Mouse (Mus musculus) heart, embryonic 13.5 days (tissue): ENCODE measurements at regions not wholly inside any gene's neighbourhood (a gene's known extent, or its start where the extent isn't known, plus 50 kb on each side); places are given as distances from the start of the nearest gene placed in this dataset.
"Not testable (repeated sequence)": the region's sequence is repeated elsewhere in the genome, so short reads cannot be mapped to it uniquely, and the experiment has no call there.

Source experiments
- ATAC-seq: fragments of 200-750 bp; cut with Nextera tagmentation; 2 replicates; pipeline ENCODE4 v1.8.0; 2017; ENCODE audit warnings: moderate TSS enrichment; ENCODE audit not compliant: insufficient number of reproducible peaks, low FRiP score, low TSS enrichment; ENCODE audit errors: extremely low read depth
- H3K27ac ChIP-seq: fragments of 300-500 bp; sonication (generic); replicated peaks from 2 replicates; pipeline ENCODE4 v1.5.1; 2015; ENCODE audit warnings: moderate library complexity, mild to moderate bottlenecking, inconsistent platforms
- H3K27me3 ChIP-seq: fragments of 300-500 bp; sonication (generic); replicated peaks from 2 replicates; pipeline ENCODE4 v1.6.1; 2015; ENCODE audit warnings: mild to moderate bottlenecking, inconsistent platforms
- H3K36me3 ChIP-seq: fragments of 300-500 bp; sonication (generic); 2 replicates; pipeline ENCODE4 v1.6.1; 2015; ENCODE audit warnings: mild to moderate bottlenecking, inconsistent platforms
- H3K4me1 ChIP-seq: fragments of 300-500 bp; sonication (generic); 2 replicates; pipeline ENCODE4 v1.6.1; 2015; ENCODE audit warnings: inconsistent platforms
- H3K4me2 ChIP-seq: fragments of 300-500 bp; sonication (generic); 2 replicates; pipeline ENCODE4 v1.6.1; 2015; ENCODE audit warnings: inconsistent platforms, mild to moderate bottlenecking, moderate library complexity
- H3K4me3 ChIP-seq: fragments of 300-500 bp; sonication (generic); 2 replicates; pipeline ENCODE4 v1.5.1; 2015; ENCODE audit warnings: moderate library complexity, mild to moderate bottlenecking, inconsistent platforms
- H3K9ac ChIP-seq: fragments of 300-500 bp; sonication (generic); 2 replicates; pipeline ENCODE4 v1.6.1; 2015; ENCODE audit warnings: inconsistent platforms, mild to moderate bottlenecking, moderate library complexity
- H3K9me3 ChIP-seq: fragments of 300-500 bp; sonication (generic); 2 replicates; pipeline ENCODE4 v1.6.1; 2016; ENCODE audit warnings: inconsistent platforms
- WGBS: fragments of 180-500 bp; shearing (Covaris S2); methylation state at CpG from one replicate; pipeline ENCODE4 v1.1.7; 2015; ENCODE audit warnings: mixed read lengths; 5-methylcytosine and 5-hydroxymethylcytosine counted together

DNA sequence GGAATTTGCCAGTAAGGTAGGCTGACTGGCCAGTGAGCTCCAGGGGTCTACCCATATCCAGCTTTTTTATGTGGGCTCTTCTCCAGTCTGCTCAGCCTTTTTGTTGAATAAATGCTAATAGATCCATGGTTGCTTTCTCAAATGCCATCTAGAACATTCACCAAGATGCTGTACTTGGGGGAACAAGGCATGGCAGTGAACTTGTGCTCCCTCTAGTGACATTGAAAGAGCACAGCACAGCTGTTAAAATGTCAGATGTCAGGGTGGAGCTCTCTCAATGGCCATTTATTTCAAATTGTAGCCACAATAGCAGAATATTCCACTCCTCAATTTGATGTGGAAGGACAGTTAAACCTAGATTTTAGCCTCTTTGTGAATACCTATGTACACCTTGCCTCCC lies 86.3 kb downstream of the Kcnk1 start:
- Histone ChIP-seq H3K9ac (no peak overlapping the region), H3K27ac (no peak overlapping the region), H3K9me3 (no peaks in the 10 kb centered on the region), H3K4me2 (no peak overlapping the region), H3K4me3 (no peak overlapping the region), H3K27me3 (no peaks in the 10 kb centered on the region), H3K4me1 (no peaks in the 10 kb centered on the region), H3K36me3 (no peaks in the 10 kb centered on the region)
- ATAC-seq = no peak

- H3K27ac ChIP-seq = no peak overlapping the region
- no peak overlapping the region for H3K4me3 ChIP-seq
- no peaks in the 10 kb centered on the region for H3K4me1 ChIP-seq
- no peaks in the 10 kb centered on the region for H3K36me3 ChIP-seq
- ATAC-seq = no peak
- H3K9ac ChIP-seq = no peak overlapping the region
- H3K27me3 ChIP-seq = no peaks in the 10 kb centered on the region
- H3K9me3 ChIP-seq = no peaks in the 10 kb centered on the region
- H3K4me2 ChIP-seq = no peak overlapping the region
- 74% methylated on average over 1 of the region's 1 CpGs for WGBS
Measured at GRCm38 (mm10) chr8:126082827-126083226, 87.9 kb downstream of the Kcnk1 start.

DNA sequence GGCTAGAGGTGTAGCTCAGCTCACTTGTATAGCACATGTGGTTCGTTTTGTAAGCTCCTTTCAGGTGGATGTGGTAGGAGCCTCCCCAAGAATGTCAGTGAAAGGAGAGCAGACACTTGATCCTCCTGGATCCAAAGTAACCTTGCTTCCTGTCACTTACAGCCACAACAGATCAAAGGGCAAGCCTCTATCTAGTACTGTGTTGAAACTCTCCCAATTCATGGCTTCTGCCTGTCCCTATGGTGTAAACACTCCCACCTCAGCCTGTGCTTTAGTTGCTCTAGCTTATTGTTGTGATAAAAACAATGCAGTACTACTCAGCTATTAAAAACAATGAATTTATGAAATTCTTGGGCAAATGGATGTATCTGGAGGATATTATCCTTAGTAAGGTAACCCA lies 95.8 kb downstream of the Kcnk1 start:
- H3K27ac ChIP-seq = no peak overlapping the region
- H3K4me2 ChIP-seq = no peak overlapping the region

DNA sequence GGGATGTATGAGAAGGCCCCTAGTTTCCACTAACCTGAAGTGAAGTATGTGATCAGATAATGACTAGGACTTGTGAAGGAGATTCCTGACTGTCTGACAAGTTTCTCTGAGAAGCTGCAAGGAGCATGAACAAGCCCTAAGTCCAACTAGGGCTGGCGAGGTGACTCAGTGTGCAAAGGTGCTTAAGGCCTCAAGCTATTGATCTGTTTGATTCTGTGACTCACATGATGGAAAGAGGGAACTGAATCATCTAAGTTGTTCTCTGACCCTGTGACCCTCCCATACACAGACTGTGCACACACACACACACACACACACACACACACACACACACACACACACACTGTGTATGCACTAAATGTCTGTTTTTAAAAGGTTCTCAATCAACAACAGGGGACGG lies 99.0 kb downstream of the Kcnk1 start:
- no peaks in the 10 kb centered on the region for H3K4me1 ChIP-seq
- H3K36me3 ChIP-seq = no peaks in the 10 kb centered on the region
- no peak overlapping the region for H3K9ac ChIP-seq
- no peak for ATAC-seq
- H3K27me3 ChIP-seq = no peaks in the 10 kb centered on the region
- no peak overlapping the region for H3K4me2 ChIP-seq
- H3K4me3 ChIP-seq = no peak overlapping the region
- H3K9me3 ChIP-seq = peaks cover 7% of the 10 kb centered on the region
- H3K27ac ChIP-seq = no peak overlapping the region
- WGBS = 65% methylated on average over 2 of the region's 2 CpGs

More for the DNA sequence above, 95.8 kb downstream of the Kcnk1 start:
- Histone ChIP-seq H3K4me1 (no peaks in the 10 kb centered on the region), H3K9me3 (peaks cover 14% of the 10 kb centered on the region), H3K36me3 (no peaks in the 10 kb centered on the region), H3K9ac (no peak overlapping the region), H3K27me3 (no peaks in the 10 kb centered on the region), H3K4me3 (no peak overlapping the region)
- WGBS = 72% methylated on average over 1 of the region's 1 CpGs
- ATAC-seq = no peak

GRCm38 (mm10) chr8:126096056-126096455 lies 101.1 kb downstream of the Kcnk1 start:
- Histone ChIP-seq H3K4me3 (no peak overlapping the region), H3K27me3 (no peaks in the 10 kb centered on the region), H3K36me3 (no peaks in the 10 kb centered on the region), H3K9me3 (no peaks in the 10 kb centered on the region), H3K4me2 (no peak overlapping the region), H3K9ac (no peak overlapping the region), H3K4me1 (no peaks in the 10 kb centered on the region), H3K27ac (no peak overlapping the region)
- 49% methylated on average over 6 of the region's 6 CpGs for WGBS
- no peak for ATAC-seq

- H3K27me3 ChIP-seq = no peaks in the 10 kb centered on the region
- no peak overlapping the region for H3K4me2 ChIP-seq
- H3K4me1 ChIP-seq = no peaks in the 10 kb centered on the region
- no peak overlapping the region for H3K9ac ChIP-seq
- 54% methylated on average over 9 of the region's 9 CpGs for WGBS
- no peak overlapping the region for H3K4me3 ChIP-seq
- no peaks in the 10 kb centered on the region for H3K36me3 ChIP-seq
- no peak overlapping the region for H3K27ac ChIP-seq
- ATAC-seq = no peak
- no peaks in the 10 kb centered on the region for H3K9me3 ChIP-seq
Measured at GRCm38 (mm10) chr8:126096636-126097170, 101.7 kb downstream of the Kcnk1 start.

DNA sequence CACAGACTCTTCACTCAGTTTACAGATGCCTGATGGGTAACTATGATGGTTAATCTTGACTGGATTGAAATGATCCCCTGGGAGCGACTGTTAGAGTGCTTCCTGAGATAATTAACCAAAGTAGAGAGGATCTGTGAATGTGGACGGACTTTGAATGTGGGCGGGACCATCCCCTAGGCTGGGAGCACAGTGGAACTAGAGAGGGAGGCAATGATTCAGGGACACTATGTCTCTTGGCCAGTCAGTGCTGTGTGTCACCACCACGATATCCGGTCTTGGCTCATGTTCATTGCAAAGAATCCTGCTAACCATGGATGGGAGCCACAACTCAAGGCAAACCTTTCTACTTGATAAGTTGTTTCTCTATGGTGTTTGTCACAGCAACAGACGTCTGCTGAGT lies 103.9 kb downstream of the Kcnk1 start:
- Histone ChIP-seq H3K27ac (no peak overlapping the region), H3K9me3 (peaks cover 6% of the 10 kb centered on the region; the same call in 1 of the 2 replicates), H3K9ac (no peak overlapping the region), H3K4me3 (no peak overlapping the region), H3K4me2 (no peak overlapping the region), H3K4me1 (no peaks in the 10 kb centered on the region), H3K36me3 (no peaks in the 10 kb centered on the region), H3K27me3 (no peaks in the 10 kb centered on the region)
- 76% methylated on average over 6 of the region's 6 CpGs for WGBS
- no peak for ATAC-seq

DNA sequence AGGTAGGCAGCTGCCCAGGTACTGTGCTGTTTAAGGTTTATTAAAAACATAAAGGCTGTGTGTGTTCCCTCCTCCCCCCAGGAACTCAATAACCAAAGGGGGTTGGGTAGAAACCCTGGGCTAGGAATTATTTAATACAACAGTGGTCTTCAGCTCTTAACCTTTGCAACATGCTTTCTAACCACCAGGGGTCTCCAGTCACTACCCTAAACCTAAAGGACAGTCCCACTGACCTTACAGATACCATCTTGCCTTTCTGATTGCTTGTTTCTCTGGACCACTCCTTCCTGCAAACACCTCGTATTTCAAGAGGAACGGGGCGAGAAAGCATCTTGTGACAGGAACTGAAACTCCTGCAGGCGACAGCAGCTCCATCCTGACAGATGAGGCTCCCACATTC lies 104.9 kb downstream of the Kcnk1 start:
- Histone ChIP-seq H3K9ac (no peak overlapping the region), H3K4me3 (no peak overlapping the region), H3K36me3 (no peaks in the 10 kb centered on the region), H3K27me3 (no peaks in the 10 kb centered on the region), H3K27ac (no peak overlapping the region), H3K4me2 (no peak overlapping the region), H3K4me1 (no peaks in the 10 kb centered on the region), H3K9me3 (peaks cover 6% of the 10 kb centered on the region; the same call in 1 of the 2 replicates)
- WGBS = 62% methylated on average over 4 of the region's 4 CpGs
- ATAC-seq = no peak

- Histone ChIP-seq H3K36me3 (no peaks in the 10 kb centered on the region), H3K9me3 (peaks cover 6% of the 10 kb centered on the region; the same call in 1 of the 2 replicates), H3K4me1 (no peaks in the 10 kb centered on the region), H3K4me2 (no peak overlapping the region), H3K27ac (no peak overlapping the region), H3K4me3 (no peak overlapping the region), H3K9ac (no peak overlapping the region), H3K27me3 (no peaks in the 10 kb centered on the region)
- WGBS = 51% methylated on average over 3 of the region's 3 CpGs
- ATAC-seq = no peak
Measured at GRCm38 (mm10) chr8:126105043-126105442, 110.1 kb downstream of the Kcnk1 start.

DNA sequence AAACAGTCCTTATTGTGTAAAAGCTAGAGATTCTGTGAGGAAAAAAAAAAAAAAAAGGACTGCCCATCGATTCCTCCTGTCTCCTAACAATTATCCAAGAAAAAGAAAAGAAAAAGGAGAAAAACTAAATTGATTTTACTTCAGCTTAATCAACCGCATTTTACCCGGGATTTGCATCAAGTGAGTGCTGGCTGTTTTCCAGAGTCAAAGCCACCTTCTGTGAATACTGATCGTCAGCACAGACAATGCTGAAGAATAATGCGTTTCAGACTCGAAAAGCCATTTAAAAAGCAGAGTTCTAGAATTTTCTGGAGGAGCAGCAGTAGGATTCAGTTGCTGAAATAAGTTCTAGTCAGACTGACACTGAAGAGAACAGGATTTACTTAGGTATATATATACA lies 131.1 kb downstream of the Kcnk1 start:
- no peaks in the 10 kb centered on the region for H3K4me1 ChIP-seq
- no peak overlapping the region for H3K4me2 ChIP-seq
- H3K36me3 ChIP-seq = no peaks in the 10 kb centered on the region
- no peak overlapping the region for H3K9ac ChIP-seq
- peaks cover 4% of the 10 kb centered on the region; the same call in 1 of the 2 replicates for H3K9me3 ChIP-seq
- ATAC-seq = no peak
- 69% methylated on average over 6 of the region's 6 CpGs for WGBS
- H3K27me3 ChIP-seq = no peaks in the 10 kb centered on the region
- H3K27ac ChIP-seq = no peak overlapping the region
- no peak overlapping the region for H3K4me3 ChIP-seq

GRCm38 (mm10) chr8:126132076-126132475 lies 137.1 kb downstream of the Kcnk1 start:
- 67% methylated on average over 4 of the region's 4 CpGs for WGBS

DNA sequence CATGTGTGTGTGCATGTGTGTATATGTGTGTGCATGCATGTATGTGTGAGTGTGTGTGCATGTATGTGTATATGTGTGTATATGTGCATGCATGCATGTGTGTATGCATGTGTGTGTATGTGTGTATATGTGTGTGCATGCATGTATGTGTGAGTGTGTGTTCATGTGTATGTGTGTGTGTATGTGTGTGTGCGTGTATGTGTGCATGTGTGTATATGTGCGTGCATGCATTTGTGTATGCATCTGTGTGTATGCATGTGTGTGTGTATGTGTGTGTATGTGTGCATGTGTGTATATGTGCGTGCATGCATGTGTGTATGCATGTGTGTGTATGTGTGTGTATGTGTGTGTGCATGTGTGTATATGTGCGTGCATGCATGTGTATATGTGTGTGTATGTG lies 137.9 kb downstream of the Kcnk1 start:
- WGBS = 87% methylated on average over 4 of the region's 4 CpGs
- H3K36me3 ChIP-seq, H3K27me3 ChIP-seq, H3K4me3 ChIP-seq, H3K9ac ChIP-seq, H3K4me2 ChIP-seq, H3K4me1 ChIP-seq, H3K27ac ChIP-seq, ATAC-seq, H3K9me3 ChIP-seq: not testable (repeated sequence)

More at GRCm38 (mm10) chr8:126132076-126132475, 137.1 kb downstream of the Kcnk1 start:
- ATAC-seq = no peak
- H3K4me2 ChIP-seq = no peak overlapping the region
- no peak overlapping the region for H3K27ac ChIP-seq
- no peak overlapping the region for H3K9ac ChIP-seq
- no peaks in the 10 kb centered on the region for H3K9me3 ChIP-seq
- H3K4me3 ChIP-seq = no peak overlapping the region
- no peaks in the 10 kb centered on the region for H3K36me3 ChIP-seq
- peaks cover 4% of the 10 kb centered on the region; the same call in 1 of the 2 replicates for H3K27me3 ChIP-seq
- H3K4me1 ChIP-seq = no peaks in the 10 kb centered on the region
